Mouse (Mus musculus) neural tube, embryonic 15.5 days (tissue): ENCODE results near the gene Abcd2. TPM values are rescaled to one million over a fixed set of nuclear protein-coding genes. Genes with fewer than 3 reads are reported as not detected.

ENCODE experiments used
- ATAC-seq: fragments of 200-750 bp; cut with Nextera tagmentation; 2 replicates; pipeline ENCODE4 v1.8.0; 2017; ENCODE audit warnings: mild to moderate bottlenecking, moderate TSS enrichment, moderate library complexity; ENCODE audit not compliant: low FRiP score
- H3K27ac ChIP-seq: fragments of 300-500 bp; sonication (generic); replicated peaks from 2 replicates; pipeline ENCODE4 v1.5.1; 2015; ENCODE audit warnings: mild to moderate bottlenecking, inconsistent platforms
- H3K27me3 ChIP-seq: fragments of 300-500 bp; sonication (generic); replicated peaks from 2 replicates; pipeline ENCODE4 v1.6.1; 2015; ENCODE audit warnings: inconsistent platforms
- H3K36me3 ChIP-seq: fragments of 300-500 bp; sonication (generic); 2 replicates; pipeline ENCODE4 v1.6.1; 2015; ENCODE audit warnings: inconsistent platforms
- H3K4me1 ChIP-seq: fragments of 300-500 bp; sonication (generic); 2 replicates; pipeline ENCODE4 v1.6.1; 2015; ENCODE audit warnings: inconsistent platforms
- H3K4me2 ChIP-seq: fragments of 300-500 bp; sonication (generic); 2 replicates; pipeline ENCODE4 v1.6.1; 2015; ENCODE audit warnings: inconsistent platforms, mild to moderate bottlenecking, moderate library complexity
- H3K4me3 ChIP-seq: fragments of 300-500 bp; sonication (generic); replicated peaks from 2 replicates; pipeline ENCODE4 v1.5.1; 2015; ENCODE audit warnings: mild to moderate bottlenecking, inconsistent platforms
- H3K9ac ChIP-seq: fragments of 300-500 bp; sonication (generic); replicated peaks from 2 replicates; pipeline ENCODE4 v1.6.1; 2015; ENCODE audit warnings: mild to moderate bottlenecking, inconsistent platforms
- H3K9me3 ChIP-seq: fragments of 300-500 bp; sonication (generic); replicated peaks from 2 replicates; pipeline ENCODE4 v1.6.1; 2016; ENCODE audit warnings: inconsistent platforms
- WGBS: fragments of 180-500 bp; shearing (Covaris S2); methylation state at CpG from one replicate; pipeline ENCODE4 v1.1.7; 2015; ENCODE audit warnings: mixed read lengths; 5-methylcytosine and 5-hydroxymethylcytosine counted together
- polyA plus RNA-seq: library from polyadenylated mRNA; unstranded; fragments of >200 nt; fragmentation: Nextera tagmentation; extraction: Ambion mirVana; gene quantifications from 2 replicates; pipeline ENCODE4 v1.2.1, GENCODE M21; 2015

Abcd2 gene
- polyA plus RNA-seq, 1 experiment from 2014 or later: 4.7 TPM

GRCm38 (mm10) chr15:91152592-91152991 is 39.0 kb downstream of the Abcd2 start:
- Histone ChIP-seq H3K4me2 (no peak overlapping the region), H3K36me3 (peaks cover 7% of the 10 kb centered on the region; the same call in 1 of the 2 replicates), H3K9me3 (0 out of 2 replicates have a peak, but pooled peaks cover 5% of the 10 kb centered on the region), H3K4me1 (no peaks in the 10 kb centered on the region), H3K27ac (no peak overlapping the region), H3K9ac (no peak overlapping the region), H3K27me3 (no peaks in the 10 kb centered on the region), H3K4me3 (no peak overlapping the region)
- ATAC-seq: no peak
- 71% methylated on average over 1 of the region's 1 CpGs for WGBS

- no peak overlapping the region for H3K4me3 ChIP-seq
- no peaks in the 10 kb centered on the region for H3K4me1 ChIP-seq
- no peaks in the 10 kb centered on the region for H3K27me3 ChIP-seq
- no peak overlapping the region for H3K4me2 ChIP-seq
- 96% methylated on average over 4 of the region's 4 CpGs for WGBS
- ATAC-seq: no peak
- H3K36me3 ChIP-seq: no peaks in the 10 kb centered on the region
- H3K9ac ChIP-seq: no peak overlapping the region
- no peak overlapping the region for H3K27ac ChIP-seq
- no peaks in the 10 kb centered on the region for H3K9me3 ChIP-seq
Measured at GRCm38 (mm10) chr15:91124584-91124983, 67.0 kb downstream of the Abcd2 start.

- no peak overlapping the region for H3K27ac ChIP-seq
- WGBS: 95% methylated on average over 7 of the region's 7 CpGs
- no peak overlapping the region for H3K4me3 ChIP-seq
- H3K27me3 ChIP-seq: no peaks in the 10 kb centered on the region
- H3K9me3 ChIP-seq: no peaks in the 10 kb centered on the region
- H3K4me1 ChIP-seq: no peaks in the 10 kb centered on the region
- no peak overlapping the region for H3K9ac ChIP-seq
- no peaks in the 10 kb centered on the region for H3K36me3 ChIP-seq
- H3K4me2 ChIP-seq: no peak overlapping the region
- ATAC-seq: no peak
Measured at GRCm38 (mm10) chr15:91112555-91113209, 78.9 kb downstream of the Abcd2 start.

- H3K27ac ChIP-seq: no peak overlapping the region
- H3K4me3 ChIP-seq: no peak overlapping the region
- no peak for ATAC-seq
- no peaks in the 10 kb centered on the region for H3K9me3 ChIP-seq
- no peak overlapping the region for H3K9ac ChIP-seq
- no peaks in the 10 kb centered on the region for H3K27me3 ChIP-seq
- H3K36me3 ChIP-seq: no peaks in the 10 kb centered on the region
- no peak overlapping the region for H3K4me2 ChIP-seq
- 93% methylated on average over 5 of the region's 5 CpGs for WGBS
- H3K4me1 ChIP-seq: no peaks in the 10 kb centered on the region
Measured at GRCm38 (mm10) chr15:91108102-91108659, 83.4 kb downstream of the Abcd2 start.

- H3K36me3 ChIP-seq: no peaks in the 10 kb centered on the region
- H3K9me3 ChIP-seq: no peaks in the 10 kb centered on the region
- no peak overlapping the region for H3K27ac ChIP-seq
- H3K9ac ChIP-seq: no peak overlapping the region
- 25% methylated on average over 3 of the region's 3 CpGs for WGBS
- no peaks in the 10 kb centered on the region for H3K27me3 ChIP-seq
- no peaks in the 10 kb centered on the region for H3K4me1 ChIP-seq
- no peak overlapping the region for H3K4me2 ChIP-seq
- H3K4me3 ChIP-seq: no peak overlapping the region
- ATAC-seq: no peak; the same call in 1 of the 2 replicates
Measured at GRCm38 (mm10) chr15:91104934-91105333, 86.7 kb downstream of the Abcd2 start.

GRCm38 (mm10) chr15:91104276-91104675 is 87.3 kb downstream of the Abcd2 start:
- ATAC-seq: no peak
- 73% methylated on average over 1 of the region's 1 CpGs for WGBS
- H3K36me3 ChIP-seq: no peaks in the 10 kb centered on the region
- no peak overlapping the region for H3K4me2 ChIP-seq
- H3K9ac ChIP-seq: no peak overlapping the region
- no peak overlapping the region for H3K27ac ChIP-seq
- H3K4me1 ChIP-seq: no peaks in the 10 kb centered on the region
- no peaks in the 10 kb centered on the region for H3K27me3 ChIP-seq
- no peaks in the 10 kb centered on the region for H3K9me3 ChIP-seq
- no peak overlapping the region for H3K4me3 ChIP-seq

GRCm38 (mm10) chr15:91103814-91104213 is 87.8 kb downstream of the Abcd2 start:
- Histone ChIP-seq H3K9me3 (no peaks in the 10 kb centered on the region), H3K9ac (no peak overlapping the region), H3K27ac (no peak overlapping the region), H3K4me1 (no peaks in the 10 kb centered on the region), H3K36me3 (no peaks in the 10 kb centered on the region), H3K27me3 (no peaks in the 10 kb centered on the region), H3K4me2 (no peak overlapping the region), H3K4me3 (no peak overlapping the region)
- 67% methylated on average over 14 of the region's 14 CpGs for WGBS
- ATAC-seq: no peak

- Histone ChIP-seq H3K4me1 (no peaks in the 10 kb centered on the region), H3K27me3 (no peaks in the 10 kb centered on the region), H3K4me2 (no peak overlapping the region), H3K36me3 (no peaks in the 10 kb centered on the region), H3K9me3 (no peaks in the 10 kb centered on the region), H3K9ac (no peak overlapping the region), H3K27ac (no peak overlapping the region), H3K4me3 (no peak overlapping the region)
- no peak for ATAC-seq
- 91% methylated on average over 8 of the region's 8 CpGs for WGBS
Measured at GRCm38 (mm10) chr15:91103305-91103704, 88.3 kb downstream of the Abcd2 start.

GRCm38 (mm10) chr15:91096606-91097005 is 95.0 kb downstream of the Abcd2 start:
- Histone ChIP-seq H3K4me2 (no peak overlapping the region), H3K9me3 (no peaks in the 10 kb centered on the region), H3K9ac (no peak overlapping the region), H3K27ac (no peak overlapping the region), H3K4me1 (peaks cover 5% of the 10 kb centered on the region; the same call in 1 of the 2 replicates), H3K36me3 (no peaks in the 10 kb centered on the region), H3K27me3 (no peaks in the 10 kb centered on the region), H3K4me3 (no peak overlapping the region)
- 91% methylated on average over 6 of the region's 6 CpGs for WGBS
- ATAC-seq: no peak

Other genes starting within 250 kb of the Abcd2 start
- gene Kif21a, start 141.9 kb downstream of the Abcd2 start, polyA plus RNA-seq: 34.8 and 40.1 TPM in 2 replicates
- gene CN725425, start 7.7 kb upstream of the Abcd2 start, polyA plus RNA-seq: not detected in 2 replicates